Mouse (Mus musculus): ENCODE data around the gene Tshr.

DNA sequence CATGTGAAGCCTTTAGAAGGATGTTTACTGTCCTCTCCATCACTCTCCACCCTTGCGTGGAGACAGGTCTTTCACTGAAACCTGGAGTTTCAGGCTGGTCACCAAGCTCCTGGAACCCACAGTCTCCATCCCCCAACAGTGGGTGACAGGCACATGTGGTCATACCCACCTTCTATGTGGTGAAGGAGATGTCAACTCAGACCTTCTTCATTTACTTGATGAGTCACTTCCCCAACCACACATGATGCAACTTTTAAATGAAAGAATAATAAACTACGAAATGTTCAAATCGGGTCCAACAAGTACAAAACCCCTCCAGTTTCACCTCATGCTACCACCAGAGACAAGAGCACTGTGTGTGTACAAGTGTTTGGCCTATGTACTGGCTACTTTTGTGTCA lies 200.8 kb downstream of the Tshr start:
- TF ChIP-seq FLI1 (IDR thresholded peaks at IDR 0.05; ENCODE audit: low read length) = no peak
- no peak for TF ChIP-seq GATA1 (IDR thresholded peaks at IDR 0.05; ENCODE audit: borderline replicate concordance, low read length)
